ENCODE assay signal across 17 mouse cellular contexts in genomic region chr13:15931553-15932162, GRCm38 (mm10).
DNase-seq lines count a peak whose midpoint lies in the region; ATAC-seq and TF ChIP-seq lines count a peak whose summit lies in the region.
"Had no signal": no experiment of that assay in that cellular context is flagged by ENCODE, and none has a peak within 500 bp of the region (broad histone marks: within the 10 kb centered on the region; RNA-seq: fewer than 3 reads in every experiment).

No protein-coding gene starts in this region.

- TF ChIP-seq POLR2A in ES-Bruce4 (IDR thresholded peaks at IDR 0.05; ENCODE audit: insufficient read depth, low read length) = no peak
- no peak for TF ChIP-seq POLR2A in bone marrow, adult 2 months (IDR thresholded peaks at IDR 0.05; ENCODE audit: borderline replicate concordance, control insufficient read depth, low read depth, low read length)
- TF ChIP-seq POLR2A in kidney, adult 2 months (IDR thresholded peaks at IDR 0.05; ENCODE audit: low read depth, low read length) = no peak

- H3K36me3 ChIP-seq in hindbrain, embryonic 15.5 days = no peaks in the 10 kb centered on the region
- H3K36me3 ChIP-seq in hindbrain, embryonic 14.5 days (replicated peaks; ENCODE audit: control insufficient read depth, insufficient read depth) = no peaks in the 10 kb centered on the region
- H3K36me3 ChIP-seq in ES-Bruce4 (ENCODE audit: control insufficient read depth, insufficient read depth, low read length, poor library complexity, severe bottlenecking) = no peaks in the 10 kb centered on the region
- H3K36me3 ChIP-seq in midbrain, embryonic 13.5 days = no peaks in the 10 kb centered on the region
- no peaks in the 10 kb centered on the region for H3K36me3 ChIP-seq in kidney, adult 2 months (ENCODE audit: control insufficient read depth, insufficient read depth, low read length)
- H3K36me3 ChIP-seq: heart, embryonic 15.5 days; hindbrain, embryonic 12.5 days had no signal

- H3K27me3 ChIP-seq in hindbrain, embryonic 15.5 days = no peaks in the 10 kb centered on the region
- no peaks in the 10 kb centered on the region for H3K27me3 ChIP-seq in hindbrain, embryonic 14.5 days (ENCODE audit: control insufficient read depth, insufficient read depth, low read length)
- H3K27me3 ChIP-seq in ES-Bruce4 (ENCODE audit: control insufficient read depth, insufficient read depth, low read length, poor library complexity, severe bottlenecking) = no peaks in the 10 kb centered on the region
- no peaks in the 10 kb centered on the region for H3K27me3 ChIP-seq in midbrain, embryonic 13.5 days
- no peaks in the 10 kb centered on the region for H3K27me3 ChIP-seq in kidney, adult 2 months (replicated peaks; ENCODE audit: control insufficient read depth, insufficient read depth, low read length)
- H3K27me3 ChIP-seq: forebrain, embryonic 13.5 days; heart, embryonic 15.5 days; hindbrain, embryonic 12.5 days had no signal

- H3K4me2 ChIP-seq in hindbrain, embryonic 15.5 days = no peak overlapping the region
- H3K4me2 ChIP-seq in hindbrain, embryonic 14.5 days (replicated peaks) = no peak overlapping the region
- H3K4me2 ChIP-seq in midbrain, embryonic 13.5 days (replicated peaks) = no peak overlapping the region
- H3K4me2 ChIP-seq: forebrain, embryonic 13.5 days; heart, embryonic 15.5 days; hindbrain, embryonic 12.5 days had no signal

- H3K27ac ChIP-seq in hindbrain, embryonic 15.5 days (replicated peaks) = no peak overlapping the region
- H3K27ac ChIP-seq in hindbrain, embryonic 14.5 days = no peak overlapping the region
- no peak overlapping the region for H3K27ac ChIP-seq in ES-Bruce4 (ENCODE audit: insufficient read depth, low read length)
- peak overlapping the region; percentile 79 for H3K27ac ChIP-seq in bone marrow, adult 2 months (ENCODE audit: control insufficient read depth, insufficient read depth, low read depth, low read length, poor library complexity)
- no peak overlapping the region for H3K27ac ChIP-seq in midbrain, embryonic 13.5 days
- no peak overlapping the region for H3K27ac ChIP-seq in kidney, adult 2 months (ENCODE audit: insufficient read depth, low read depth, low read length)
- H3K27ac ChIP-seq: forebrain, embryonic 13.5 days; heart, embryonic 15.5 days; hindbrain, embryonic 12.5 days; stomach, postnatal 0 days had no signal

- no peak overlapping the region for H3K9ac ChIP-seq in hindbrain, embryonic 15.5 days
- H3K9ac ChIP-seq in hindbrain, embryonic 14.5 days = no peak overlapping the region
- no peak overlapping the region for H3K9ac ChIP-seq in ES-Bruce4 (ENCODE audit: low read depth, poor library complexity, severe bottlenecking)
- H3K9ac ChIP-seq in midbrain, embryonic 13.5 days (replicated peaks) = no peak overlapping the region
- H3K9ac ChIP-seq: forebrain, embryonic 13.5 days; heart, embryonic 15.5 days; hindbrain, embryonic 12.5 days had no signal

- H3K4me3 ChIP-seq in hindbrain, embryonic 15.5 days = no peak overlapping the region
- no peak overlapping the region for H3K4me3 ChIP-seq in hindbrain, embryonic 14.5 days (replicated peaks; ENCODE audit: low read length)
- H3K4me3 ChIP-seq in ES-Bruce4 (ENCODE audit: low read depth, low read length) = no peak overlapping the region
- no peak overlapping the region for H3K4me3 ChIP-seq in bone marrow, adult 2 months (replicated peaks; ENCODE audit: control insufficient read depth, low read depth, low read length)
- no peak overlapping the region for H3K4me3 ChIP-seq in midbrain, embryonic 13.5 days (replicated peaks)
- H3K4me3 ChIP-seq in kidney, adult 2 months (ENCODE audit: insufficient read depth, low read depth, low read length) = no peak overlapping the region
- H3K4me3 ChIP-seq: forebrain, embryonic 13.5 days; heart, embryonic 15.5 days; hindbrain, embryonic 12.5 days had no signal

- no peak for TF ChIP-seq CTCF in ES-Bruce4 (IDR thresholded peaks at IDR 0.05; ENCODE audit: low read depth, low read length)
- no peak for TF ChIP-seq CTCF in bone marrow, adult 2 months (IDR thresholded peaks at IDR 0.05; ENCODE audit: control insufficient read depth, insufficient read depth, low read length)
- no peak for TF ChIP-seq CTCF in kidney, adult 2 months (conservative IDR thresholded peaks at IDR 0.05; ENCODE audit: insufficient read depth, insufficient read length, low read depth, low read length)

- ATAC-seq in hindbrain, embryonic 15.5 days (ENCODE audit: low FRiP score, low read depth) = peak; percentile 54; the same call in 1 of the 2 replicates
- no peak for ATAC-seq in hindbrain, embryonic 14.5 days (ENCODE audit: low FRiP score)
- 0 out of 2 replicates have a peak, but pooled peaks have one; percentile 14 for ATAC-seq in midbrain, embryonic 13.5 days
- ATAC-seq: activated CD4-positive, CD25-positive, alpha-beta regulatory T cell, adult 4 months; forebrain, embryonic 13.5 days had no signal

- no peaks in the 10 kb centered on the region for H3K4me1 ChIP-seq in hindbrain, embryonic 15.5 days (replicated peaks)
- no peaks in the 10 kb centered on the region for H3K4me1 ChIP-seq in hindbrain, embryonic 14.5 days (replicated peaks; ENCODE audit: control insufficient read depth, insufficient read depth, low read length)
- no peaks in the 10 kb centered on the region for H3K4me1 ChIP-seq in ES-Bruce4 (ENCODE audit: control insufficient read depth, insufficient read depth, low read length)
- H3K4me1 ChIP-seq in bone marrow, adult 2 months (ENCODE audit: control insufficient read depth, insufficient read depth, low read length) = peaks cover 2% of the 10 kb centered on the region; the same call in 1 of the 2 replicates
- H3K4me1 ChIP-seq in midbrain, embryonic 13.5 days (replicated peaks) = no peaks in the 10 kb centered on the region
- no peaks in the 10 kb centered on the region for H3K4me1 ChIP-seq in kidney, adult 2 months (ENCODE audit: control insufficient read depth, insufficient read depth, low read length)
- H3K4me1 ChIP-seq: forebrain, embryonic 13.5 days; heart, embryonic 15.5 days; hindbrain, embryonic 12.5 days had no signal

- TF ChIP-seq EP300 in ES-Bruce4 (IDR thresholded peaks at IDR 0.05; ENCODE audit: insufficient read depth, low read depth, low read length) = peak; percentile 31; the same call in 1 of the 2 replicates

- WGBS in hindbrain, embryonic 15.5 days = 29% methylated on average over 5 of the region's 5 CpGs
- WGBS in hindbrain, embryonic 14.5 days = 35% methylated on average over 5 of the region's 5 CpGs
- WGBS in bone marrow, adult 2 months = 13% methylated on average over 5 of the region's 5 CpGs
- 34% methylated on average over 5 of the region's 5 CpGs for WGBS in midbrain, embryonic 13.5 days
- 47% methylated on average over 5 of the region's 5 CpGs for WGBS in kidney, adult 2 months

- DNase-seq in hindbrain, embryonic 14.5 days (ENCODE audit: low spot score) = no peak
- DNase-seq in thymus, adult 18-20 months = no peak
- DNase-seq in heart, adult 8-10 months (ENCODE audit: low spot score) = no peak
- DNase-seq in kidney, adult 2 months = no peak
- DNase-seq: adrenal gland, postnatal 36 days; kidney, adult 11 months; kidney, postnatal 25 days; layer of hippocampus, adult 9-11 months had no signal

- H3K9me3 ChIP-seq in hindbrain, embryonic 15.5 days = no peaks in the 10 kb centered on the region
- H3K9me3 ChIP-seq in hindbrain, embryonic 14.5 days (ENCODE audit: control insufficient read depth, low read length) = no peaks in the 10 kb centered on the region
- H3K9me3 ChIP-seq in ES-Bruce4 (replicated peaks; ENCODE audit: control insufficient read depth, insufficient read depth, low read length, poor library complexity, severe bottlenecking) = no peaks in the 10 kb centered on the region
- H3K9me3 ChIP-seq in midbrain, embryonic 13.5 days = 0 out of 2 replicates have a peak, but pooled peaks cover 3% of the 10 kb centered on the region
- H3K9me3 ChIP-seq: forebrain, embryonic 13.5 days; heart, embryonic 15.5 days; hindbrain, embryonic 12.5 days had no signal
